Mouse (Mus musculus) CH12.LX (cell line): ENCODE data around the gene Rnf144a.

Experiments used
- CTCF ChIP-seq, 2 experiments: IDR thresholded peaks in 1 of 2; conservative IDR thresholded peaks in 1 of 2; 2 replicates each; pipeline ENCODE4 v1.5.1; 2011 to 2012; ENCODE audit warnings: low read depth in 2 of 2, low read length in 2 of 2, improper control_type of control experiment in 1 of 2, inconsistent platforms in 1 of 2, mild to moderate bottlenecking in 1 of 2, moderate library complexity in 1 of 2
- ELF1 ChIP-seq: IDR thresholded peaks from 2 replicates; pipeline ENCODE4 v1.6.1; 2014; ENCODE audit warnings: low read depth, mild to moderate bottlenecking, inconsistent platforms, low read length, improper control_type of control experiment
- EP300 ChIP-seq: IDR thresholded peaks from 2 replicates; pipeline ENCODE4 v1.6.1; 2011; ENCODE audit warnings: low read length, improper control_type of control experiment
- HCFC1 ChIP-seq: IDR thresholded peaks from 2 replicates; pipeline ENCODE4 v1.6.1; 2012; ENCODE audit warnings: low read depth, mild to moderate bottlenecking, inconsistent platforms, low read length, improper control_type of control experiment
- JUND ChIP-seq: conservative IDR thresholded peaks from 2 replicates; pipeline ENCODE4 v1.6.1; 2011; ENCODE audit warnings: low read depth, low read length, improper control_type of control experiment
- MAZ ChIP-seq: IDR thresholded peaks from 2 replicates; pipeline ENCODE4 v1.6.1; 2012; ENCODE audit warnings: low read depth, mild to moderate bottlenecking, inconsistent platforms, low read length, improper control_type of control experiment, moderate library complexity
- MYC ChIP-seq: IDR thresholded peaks from 2 replicates; pipeline ENCODE4 v1.6.1; 2011; ENCODE audit warnings: low read depth, mild to moderate bottlenecking, improper control_type of control experiment, low read length
- NELFE ChIP-seq: IDR thresholded peaks from 2 replicates; pipeline ENCODE4 v1.6.1; 2011; ENCODE audit warnings: low read depth, low read length, improper control_type of control experiment
- POLR2A ChIP-seq: IDR thresholded peaks from 2 replicates; pipeline ENCODE4 v1.6.1; 2011; ENCODE audit warnings: low read depth, mild to moderate bottlenecking, improper control_type of control experiment, low read length
- TBP ChIP-seq: conservative IDR thresholded peaks from 2 replicates; pipeline ENCODE4 v1.6.1; 2011; ENCODE audit warnings: low read depth, low read length, improper control_type of control experiment
- TCF12 ChIP-seq: IDR thresholded peaks from 2 replicates; pipeline ENCODE4 v1.6.1; 2014; ENCODE audit warnings: low read depth, mild to moderate bottlenecking, inconsistent platforms, low read length, improper control_type of control experiment
- ZC3H11A ChIP-seq: IDR thresholded peaks from 2 replicates; pipeline ENCODE4 v1.6.1; 2012; ENCODE audit warnings: low read depth, mild to moderate bottlenecking, inconsistent platforms, low read length, improper control_type of control experiment

DNA sequence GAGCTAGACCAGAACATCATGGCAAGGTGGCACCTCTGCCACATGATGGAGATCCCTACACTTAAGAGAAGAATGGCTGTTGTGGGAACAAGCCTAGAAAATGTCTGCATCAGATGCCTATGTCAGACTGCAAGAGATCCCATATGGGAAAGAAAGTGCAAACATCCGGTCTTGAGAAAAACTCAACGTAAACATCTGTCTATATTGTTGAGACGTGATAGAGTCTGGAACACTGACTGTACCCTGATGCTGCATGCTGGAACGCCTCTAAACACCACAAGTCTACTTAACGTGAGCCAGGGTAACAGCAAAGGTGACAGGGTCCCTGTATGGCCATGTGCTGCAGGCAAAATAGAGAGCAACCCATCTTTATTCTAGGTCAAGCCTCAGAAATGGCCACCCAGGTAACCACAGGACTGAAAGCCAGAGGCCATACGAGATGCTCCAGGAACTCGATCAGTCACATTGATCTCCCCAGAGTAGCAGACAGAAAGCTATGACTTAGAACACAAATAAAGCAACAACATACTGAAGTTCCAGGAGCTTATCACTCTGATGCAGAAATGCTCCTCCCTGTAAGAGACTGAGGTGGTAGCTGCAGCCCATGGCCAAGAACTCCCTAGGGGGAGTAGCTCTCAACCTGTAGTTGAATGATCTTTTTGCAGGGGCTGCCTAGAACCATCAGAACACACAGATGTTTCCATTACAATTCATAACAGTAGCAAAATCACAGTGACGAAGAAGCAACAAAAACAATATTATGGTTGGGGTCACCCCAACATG is 38.3 kb downstream of the Rnf144a start:
- TF ChIP-seq ZC3H11A (no peak), TCF12 (no peak), POLR2A (no peak), CTCF (conservative IDR thresholded peaks at IDR 0.05 in 1 of 2, IDR thresholded peaks at IDR 0.05 in 1 of 2; ENCODE audit: low read depth in 2 of 2, low read length in 2 of 2) (no peak), JUND (no peak), ELF1 (no peak), HCFC1 (no peak), TBP (no peak), NELFE (no peak), EP300 (no peak), MYC (no peak), MAZ (no peak)
